Mouse (Mus musculus) olfactory bulb, adult 2 months (tissue): ENCODE measurements at regions not wholly inside any gene's neighbourhood (a gene's known extent, or its start where the extent isn't known, plus 50 kb on each side); places are given as distances from the start of the nearest gene placed in this dataset.

Experiments
- H3K27ac ChIP-seq: fragments of 200-500 bp; 2 replicates; pipeline ENCODE4 v1.5.1; 2012; ENCODE audit warnings: low read depth, low read length; ENCODE audit not compliant: insufficient read depth
- H3K4me1 ChIP-seq: fragments of 200-500 bp; 2 replicates; pipeline ENCODE4 v1.6.1; 2012; ENCODE audit warnings: low read length; ENCODE audit not compliant: control insufficient read depth, insufficient read depth
- H3K4me3 ChIP-seq: fragments of 200-500 bp; 2 replicates; pipeline ENCODE4 v1.5.1; 2012; ENCODE audit warnings: mild to moderate bottlenecking, low read depth, low read length, moderate library complexity; ENCODE audit not compliant: insufficient read depth
- CTCF ChIP-seq: fragments of 200-500 bp; IDR thresholded peaks from 2 replicates; pipeline ENCODE4 v1.5.1; 2012; ENCODE audit warnings: low read depth, mild to moderate bottlenecking, low read length, moderate library complexity; ENCODE audit not compliant: insufficient read depth
- POLR2A ChIP-seq: fragments of 200-500 bp; IDR thresholded peaks from 2 replicates; pipeline ENCODE4 v1.6.1; 2012; ENCODE audit warnings: mild to moderate bottlenecking, low read depth, low read length, moderate library complexity; ENCODE audit not compliant: insufficient read depth
- WGBS: fragments of 180-500 bp; shearing (Covaris S2); methylation state at CpG from one replicate; pipeline ENCODE4 v1.1.7; 2018; 5-methylcytosine and 5-hydroxymethylcytosine counted together

DNA sequence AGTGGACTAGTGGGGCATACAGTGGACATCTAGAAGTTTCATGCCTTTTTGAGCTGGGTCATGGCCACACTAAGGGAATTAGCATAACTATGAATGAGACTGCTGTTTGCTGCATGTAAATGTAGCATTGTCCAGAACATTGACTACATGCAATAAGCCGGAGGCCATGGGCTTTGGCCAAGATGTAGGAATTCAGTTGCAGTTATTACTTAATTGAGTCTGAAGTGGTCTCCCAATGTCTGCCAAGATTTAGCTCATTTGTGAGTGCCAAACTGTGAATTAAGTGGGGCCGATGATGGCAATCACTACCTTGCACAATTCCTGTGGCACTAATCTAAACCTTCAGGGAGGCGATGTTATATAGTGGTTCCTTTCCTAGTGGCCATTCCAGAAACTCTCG, 196.6 kb upstream of the Foxq1 start:
- Histone ChIP-seq H3K4me1 (no peaks in the 10 kb centered on the region), H3K4me3 (no peak overlapping the region), H3K27ac (no peak overlapping the region)
- TF ChIP-seq CTCF (no peak), POLR2A (no peak)
- WGBS: 49% methylated on average over 4 of the region's 4 CpGs

DNA sequence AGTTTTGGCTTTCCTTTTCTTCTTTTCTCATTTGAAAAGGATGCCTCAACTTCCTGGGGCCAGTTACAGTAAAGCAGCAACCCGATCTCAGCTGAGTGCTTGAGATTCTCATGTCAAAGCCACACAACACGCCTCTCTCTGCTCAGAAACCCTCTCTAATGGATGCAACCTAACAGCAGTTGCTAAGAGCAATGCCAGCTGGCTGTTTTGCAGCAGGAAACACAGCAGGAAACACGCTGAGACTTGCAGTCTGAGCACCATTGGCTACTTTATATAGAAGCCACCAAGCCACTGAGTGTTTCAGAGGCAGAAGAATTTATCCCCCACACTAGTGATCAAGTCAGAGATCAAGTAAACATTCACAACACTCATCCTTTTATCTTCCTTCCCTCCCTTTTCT, 193.5 kb upstream of the Foxq1 start:
- WGBS: 15% methylated on average over 3 of the region's 3 CpGs
- Histone ChIP-seq H3K4me1 (no peaks in the 10 kb centered on the region), H3K27ac (no peak overlapping the region), H3K4me3 (no peak overlapping the region)
- no peak for TF ChIP-seq POLR2A
- no peak for TF ChIP-seq CTCF

DNA sequence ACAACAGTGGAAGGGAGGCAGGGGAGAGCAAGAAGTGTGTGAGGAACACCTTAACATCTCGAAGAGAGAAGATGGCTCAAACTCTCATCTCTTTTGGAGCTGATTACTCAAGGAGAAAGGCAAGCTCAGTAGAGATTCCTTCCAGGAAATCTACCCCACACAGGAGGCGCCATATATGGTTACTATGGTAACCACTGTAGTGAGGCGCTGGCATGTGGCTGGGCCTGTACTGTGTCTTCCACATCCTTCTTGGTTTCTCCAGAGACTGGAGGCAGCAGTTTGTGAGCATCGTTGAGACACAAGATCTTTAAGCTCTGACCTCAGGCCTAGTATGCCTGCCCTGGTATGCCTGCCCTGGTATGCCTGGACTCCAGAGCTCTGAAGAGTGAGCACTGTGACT, 191.6 kb upstream of the Foxq1 start:
- Histone ChIP-seq H3K4me1 (no peaks in the 10 kb centered on the region), H3K4me3 (no peak overlapping the region), H3K27ac (no peak overlapping the region)
- WGBS: 75% methylated on average over 4 of the region's 4 CpGs
- TF ChIP-seq CTCF (no peak), POLR2A (no peak)

DNA sequence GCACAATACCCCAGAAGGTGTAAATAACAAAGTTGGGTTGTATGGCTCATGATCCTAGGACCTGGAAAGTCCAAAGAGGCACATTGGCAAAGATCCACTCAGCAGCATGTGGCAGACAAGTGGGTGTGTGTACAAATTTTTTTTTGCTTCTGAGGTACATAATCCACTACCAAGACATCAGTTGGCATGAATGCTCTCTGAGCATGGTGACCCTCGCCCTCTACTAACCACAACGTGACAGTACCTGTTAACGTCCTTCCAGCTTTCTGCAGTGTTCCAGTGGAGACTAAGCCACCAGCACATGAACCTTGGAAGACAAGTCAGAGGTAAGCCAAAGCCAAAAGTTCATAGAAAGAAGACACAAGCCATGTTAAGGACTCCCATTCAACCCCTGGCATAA, 188.7 kb upstream of the Foxq1 start:
- 94% methylated on average over 3 of the region's 3 CpGs for WGBS
- no peak for TF ChIP-seq POLR2A
- no peak for TF ChIP-seq CTCF
- Histone ChIP-seq H3K4me1 (no peaks in the 10 kb centered on the region), H3K27ac (no peak overlapping the region), H3K4me3 (no peak overlapping the region)

DNA sequence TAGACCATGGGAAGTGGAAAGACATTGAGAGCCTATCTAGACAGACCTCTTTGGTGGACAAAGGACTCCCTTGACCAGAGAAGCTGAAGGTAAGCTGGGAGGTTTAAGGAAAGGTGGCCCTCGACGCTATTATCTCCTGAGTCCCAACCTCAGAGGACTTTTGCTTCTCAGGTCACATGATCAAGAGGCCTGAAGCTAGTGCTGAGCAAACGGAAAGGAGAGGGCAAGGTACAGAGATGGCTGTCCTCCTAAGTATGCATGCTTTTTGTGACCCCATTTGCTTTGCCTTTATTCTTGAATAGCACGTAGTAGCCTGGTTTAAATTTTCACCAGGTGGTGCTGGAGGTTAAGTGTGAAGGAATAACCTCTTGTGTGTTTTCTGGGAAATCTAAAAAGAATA, 186.8 kb upstream of the Foxq1 start:
- H3K4me3 ChIP-seq: no peak overlapping the region
- TF ChIP-seq POLR2A: no peak
- TF ChIP-seq CTCF: no peak
- H3K27ac ChIP-seq: no peak overlapping the region
- no peaks in the 10 kb centered on the region for H3K4me1 ChIP-seq
- WGBS: 88% methylated on average over 4 of the region's 4 CpGs

DNA sequence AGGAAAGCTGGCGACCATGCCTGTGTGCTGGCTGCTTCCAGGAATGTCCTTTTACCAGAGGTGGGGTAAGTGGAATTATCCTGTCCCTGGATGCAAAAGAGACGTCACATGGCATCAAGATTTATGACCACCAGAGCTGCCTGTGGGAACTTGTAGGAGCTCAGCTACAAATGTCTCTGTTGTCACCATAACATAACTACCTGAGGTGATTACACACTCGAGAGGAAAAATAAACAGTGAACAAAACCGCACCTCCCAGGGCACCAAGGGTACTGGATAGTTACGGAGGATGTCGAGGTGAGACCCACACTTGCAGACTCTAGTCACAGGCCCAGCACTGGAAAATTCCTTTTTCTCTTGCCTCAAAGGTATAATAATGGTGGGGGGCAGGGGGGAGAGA, 185.1 kb upstream of the Foxq1 start:
- TF ChIP-seq POLR2A: no peak
- no peak for TF ChIP-seq CTCF
- 92% methylated on average over 6 of the region's 6 CpGs for WGBS
- Histone ChIP-seq H3K4me3 (no peak overlapping the region), H3K4me1 (no peaks in the 10 kb centered on the region), H3K27ac (no peak overlapping the region)

DNA sequence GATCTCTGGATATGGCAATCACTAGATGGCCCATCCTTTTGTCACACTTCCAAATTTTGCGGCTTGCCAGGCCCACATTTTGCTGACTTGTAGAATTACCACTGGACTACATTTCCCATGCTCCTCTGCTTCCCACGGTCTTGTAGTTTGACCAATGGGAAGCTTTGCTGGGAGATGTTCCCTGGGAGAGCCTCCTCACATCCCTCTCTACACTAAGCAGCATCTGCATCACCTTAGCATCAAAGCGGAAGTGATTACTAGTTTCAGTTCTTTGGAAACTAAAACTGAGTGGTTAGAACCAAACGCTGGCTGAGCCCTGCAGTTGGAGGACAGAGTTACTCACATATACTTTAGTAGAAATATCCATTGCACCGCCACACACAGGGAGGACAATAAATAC, 181.9 kb upstream of the Foxq1 start:
- WGBS: 67% methylated on average over 5 of the region's 5 CpGs
- no peaks in the 10 kb centered on the region for H3K4me1 ChIP-seq
- H3K4me3 ChIP-seq: no peak overlapping the region
- H3K27ac ChIP-seq: no peak overlapping the region
- TF ChIP-seq POLR2A: no peak
- no peak for TF ChIP-seq CTCF

DNA sequence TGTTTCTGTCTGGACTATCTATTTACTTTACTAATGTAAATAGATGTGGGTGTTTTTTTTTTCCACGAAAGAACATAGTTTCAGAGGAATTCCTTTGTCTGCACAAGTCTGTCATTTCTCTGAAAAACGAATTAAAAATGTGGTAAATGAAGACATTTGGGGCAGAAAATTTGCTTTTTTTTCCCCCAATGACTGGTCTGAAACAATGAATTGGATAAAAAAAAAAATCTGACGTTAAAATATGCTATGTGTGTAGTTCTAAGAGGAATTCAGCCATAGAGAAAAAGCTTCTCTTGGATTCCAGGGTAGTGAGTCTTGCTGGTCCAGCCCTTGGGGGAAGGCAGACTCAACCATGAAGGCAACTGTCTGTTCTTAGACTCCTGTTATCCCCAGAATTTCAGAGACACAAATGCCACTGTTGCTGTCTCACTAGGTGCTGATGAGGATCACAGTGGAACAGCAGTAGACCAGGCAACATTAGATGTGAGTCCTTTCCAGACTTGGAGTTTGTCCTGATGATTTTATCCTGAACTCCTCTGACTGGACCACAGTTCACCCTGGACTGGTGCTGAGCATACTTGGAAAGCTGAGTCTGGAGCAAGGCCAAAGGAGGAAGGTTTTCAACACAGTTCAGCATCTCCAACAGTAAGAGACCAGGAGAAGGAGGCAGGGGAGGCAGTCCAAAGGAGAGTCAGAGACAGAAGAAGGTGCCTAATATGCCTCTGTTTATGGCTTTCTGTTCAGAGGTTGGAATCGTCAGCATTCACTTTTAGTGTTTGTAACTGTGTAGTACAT, 162.3 kb upstream of the Foxq1 start:
- Histone ChIP-seq H3K4me3 (no peak overlapping the region), H3K4me1 (no peaks in the 10 kb centered on the region), H3K27ac (no peak overlapping the region; the same call in 1 of the 2 replicates)
- no peak for TF ChIP-seq CTCF
- TF ChIP-seq POLR2A: no peak
- 63% methylated on average over 4 of the region's 4 CpGs for WGBS

DNA sequence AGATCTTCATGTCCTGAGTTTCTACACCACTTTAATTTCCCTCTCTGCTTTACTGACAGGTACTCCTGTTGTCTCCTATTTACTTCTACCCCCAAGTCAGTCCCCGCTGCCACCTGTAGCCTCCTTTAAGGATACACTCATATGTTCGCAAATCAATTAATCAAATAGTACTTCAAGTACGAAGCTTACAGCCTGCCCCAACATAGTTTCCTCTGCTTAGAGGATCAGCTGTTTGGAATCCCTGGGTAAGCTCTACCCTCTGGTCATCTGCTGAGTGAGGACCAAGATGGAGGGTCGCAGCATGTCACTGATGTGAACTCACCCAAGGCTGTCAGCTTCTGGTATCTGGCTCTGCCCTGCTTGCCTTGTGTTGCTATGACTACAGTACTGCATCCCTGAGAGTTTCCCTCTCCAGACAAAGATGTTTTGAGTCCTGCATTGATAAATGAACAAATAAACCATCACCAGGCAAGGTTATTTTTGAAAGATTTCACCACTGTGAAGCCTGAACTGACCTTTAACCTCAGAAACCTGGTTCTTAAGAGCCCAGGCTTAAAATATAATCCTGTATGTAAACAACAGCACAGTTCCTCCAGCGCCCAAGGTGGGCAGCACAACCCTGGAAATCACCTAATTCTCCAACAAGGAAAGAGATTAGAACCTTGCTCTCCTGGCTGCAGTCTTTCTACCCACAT, 159.6 kb upstream of the Foxq1 start:
- TF ChIP-seq POLR2A (no peak), CTCF (no peak)
- Histone ChIP-seq H3K4me3 (no peak overlapping the region), H3K4me1 (no peaks in the 10 kb centered on the region), H3K27ac (no peak overlapping the region)
- 87% methylated on average over 5 of the region's 5 CpGs for WGBS
